Mouse (Mus musculus) neural tube, embryonic 15.5 days (tissue): ENCODE measurements around the gene S1pr1. TPM values are rescaled to one million over a fixed set of nuclear protein-coding genes. Genes with fewer than 3 reads are reported as not detected.

ENCODE experiments used
- ATAC-seq: fragments of 200-750 bp; cut with Nextera tagmentation; 2 replicates; pipeline ENCODE4 v1.8.0; 2017; ENCODE audit warnings: mild to moderate bottlenecking, moderate TSS enrichment, moderate library complexity; ENCODE audit not compliant: low FRiP score
- H3K27ac ChIP-seq: fragments of 300-500 bp; sonication (generic); replicated peaks from 2 replicates; pipeline ENCODE4 v1.5.1; 2015; ENCODE audit warnings: mild to moderate bottlenecking, inconsistent platforms
- H3K27me3 ChIP-seq: fragments of 300-500 bp; sonication (generic); replicated peaks from 2 replicates; pipeline ENCODE4 v1.6.1; 2015; ENCODE audit warnings: inconsistent platforms
- H3K36me3 ChIP-seq: fragments of 300-500 bp; sonication (generic); 2 replicates; pipeline ENCODE4 v1.6.1; 2015; ENCODE audit warnings: inconsistent platforms
- H3K4me1 ChIP-seq: fragments of 300-500 bp; sonication (generic); 2 replicates; pipeline ENCODE4 v1.6.1; 2015; ENCODE audit warnings: inconsistent platforms
- H3K4me2 ChIP-seq: fragments of 300-500 bp; sonication (generic); 2 replicates; pipeline ENCODE4 v1.6.1; 2015; ENCODE audit warnings: inconsistent platforms, mild to moderate bottlenecking, moderate library complexity
- H3K4me3 ChIP-seq: fragments of 300-500 bp; sonication (generic); replicated peaks from 2 replicates; pipeline ENCODE4 v1.5.1; 2015; ENCODE audit warnings: mild to moderate bottlenecking, inconsistent platforms
- H3K9ac ChIP-seq: fragments of 300-500 bp; sonication (generic); replicated peaks from 2 replicates; pipeline ENCODE4 v1.6.1; 2015; ENCODE audit warnings: mild to moderate bottlenecking, inconsistent platforms
- H3K9me3 ChIP-seq: fragments of 300-500 bp; sonication (generic); replicated peaks from 2 replicates; pipeline ENCODE4 v1.6.1; 2016; ENCODE audit warnings: inconsistent platforms
- WGBS: fragments of 180-500 bp; shearing (Covaris S2); methylation state at CpG from one replicate; pipeline ENCODE4 v1.1.7; 2015; ENCODE audit warnings: mixed read lengths; 5-methylcytosine and 5-hydroxymethylcytosine counted together
- polyA plus RNA-seq: library from polyadenylated mRNA; unstranded; fragments of >200 nt; fragmentation: Nextera tagmentation; extraction: Ambion mirVana; gene quantifications from 2 replicates; pipeline ENCODE4 v1.2.1, GENCODE M21; 2015

S1pr1 gene
- polyA plus RNA-seq, 1 experiment from 2014 or later, result 30.5 TPM

DNA sequence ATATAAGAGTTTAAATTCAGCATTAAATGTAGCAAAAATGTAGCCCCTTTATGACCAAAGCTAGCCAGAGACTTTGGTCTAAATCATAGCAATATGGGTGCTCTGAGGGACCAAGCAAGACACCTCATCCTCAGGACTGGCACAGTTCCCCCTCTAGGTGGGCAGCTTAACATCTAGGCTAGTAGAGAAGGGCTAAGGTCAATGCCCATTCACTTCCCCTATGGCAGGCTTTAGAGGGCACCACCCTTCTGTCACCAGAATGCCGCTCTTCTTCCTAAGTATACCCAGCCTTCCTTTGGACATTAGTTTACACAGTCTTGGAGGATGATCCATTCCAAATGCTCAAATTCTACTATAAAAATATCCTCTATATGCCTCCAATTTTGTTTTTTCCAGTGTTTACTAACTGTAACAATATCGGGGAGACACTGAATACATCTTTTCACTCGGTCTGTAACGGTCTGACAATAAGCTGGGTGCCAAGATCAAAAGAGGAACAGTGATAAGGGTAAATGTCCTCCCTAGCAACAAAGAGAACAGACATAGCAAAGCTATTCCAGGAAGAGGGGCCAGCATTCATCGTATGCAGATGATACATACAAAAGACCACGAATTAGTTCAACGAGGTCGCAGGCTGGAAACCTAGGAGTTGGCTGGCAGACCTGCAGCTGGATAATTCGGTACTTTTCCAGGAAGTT lies 41.8 kb downstream of the S1pr1 start:
- H3K4me2 ChIP-seq, result 0 out of 2 replicates have a peak overlapping the region, but pooled peaks have one; percentile 0
- H3K27ac ChIP-seq, result no peak overlapping the region
- 59% methylated on average over 9 of the region's 9 CpGs for WGBS
- no peak overlapping the region for H3K9ac ChIP-seq
- H3K36me3 ChIP-seq, result no peaks in the 10 kb centered on the region
- no peaks in the 10 kb centered on the region for H3K9me3 ChIP-seq
- H3K27me3 ChIP-seq, result no peaks in the 10 kb centered on the region
- H3K4me3 ChIP-seq, result no peak overlapping the region
- no peak for ATAC-seq
- no peaks in the 10 kb centered on the region for H3K4me1 ChIP-seq

DNA sequence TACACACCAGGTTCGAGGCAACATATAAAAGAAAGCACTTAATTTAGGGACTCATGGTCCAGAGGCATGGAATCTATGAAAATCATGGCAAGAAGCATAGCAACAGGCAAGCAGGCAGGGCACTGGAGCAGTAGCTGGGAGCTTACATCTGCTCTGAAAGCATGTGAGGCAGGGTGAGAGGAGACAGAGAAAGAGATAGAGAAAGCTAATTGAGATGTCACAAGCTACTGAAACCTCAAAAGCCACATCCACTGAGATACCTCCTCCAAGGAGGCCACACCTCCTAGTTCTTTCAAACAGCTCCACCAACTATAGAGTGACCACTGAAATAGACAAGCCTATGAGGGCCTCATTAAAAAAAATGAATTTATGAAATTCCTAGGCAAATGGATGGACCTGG lies 45.6 kb downstream of the S1pr1 start:
- H3K27me3 ChIP-seq, result no peaks in the 10 kb centered on the region
- H3K9me3 ChIP-seq, result no peaks in the 10 kb centered on the region
- H3K36me3 ChIP-seq, result no peaks in the 10 kb centered on the region
- 93% methylated on average over 1 of the region's 1 CpGs for WGBS
- no peak overlapping the region for H3K27ac ChIP-seq
- no peak overlapping the region for H3K4me3 ChIP-seq
- no peak overlapping the region for H3K9ac ChIP-seq
- H3K4me1 ChIP-seq, result peaks cover 3% of the 10 kb centered on the region; the same call in 1 of the 2 replicates
- no peak overlapping the region for H3K4me2 ChIP-seq
- ATAC-seq, result no peak

DNA sequence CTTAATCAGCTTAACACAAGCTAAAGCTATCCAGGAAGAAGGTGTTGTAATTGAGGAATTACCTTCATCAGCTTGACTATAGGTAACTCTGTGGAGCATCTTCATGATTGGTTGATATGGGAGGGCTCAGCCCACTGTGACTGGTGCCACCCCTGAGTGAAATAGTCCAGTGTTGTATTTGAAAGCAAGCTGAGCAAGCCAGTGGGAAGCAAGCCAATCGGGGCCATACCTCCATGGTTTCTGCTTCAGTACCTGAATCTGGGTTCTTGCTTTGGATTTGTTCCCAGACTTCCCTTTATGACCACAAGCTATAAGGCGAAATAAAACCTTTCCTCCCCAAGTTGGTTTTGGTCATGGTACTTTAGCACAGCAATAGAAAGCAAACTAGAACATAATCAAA lies 47.7 kb downstream of the S1pr1 start:
- Histone ChIP-seq H3K4me1 (peaks cover 3% of the 10 kb centered on the region; the same call in 1 of the 2 replicates), H3K4me2 (no peak overlapping the region), H3K36me3 (no peaks in the 10 kb centered on the region), H3K9ac (no peak overlapping the region), H3K4me3 (no peak overlapping the region), H3K9me3 (no peaks in the 10 kb centered on the region), H3K27me3 (no peaks in the 10 kb centered on the region), H3K27ac (no peak overlapping the region)
- WGBS, result 75% methylated on average over 2 of the region's 2 CpGs
- ATAC-seq, result no peak

DNA sequence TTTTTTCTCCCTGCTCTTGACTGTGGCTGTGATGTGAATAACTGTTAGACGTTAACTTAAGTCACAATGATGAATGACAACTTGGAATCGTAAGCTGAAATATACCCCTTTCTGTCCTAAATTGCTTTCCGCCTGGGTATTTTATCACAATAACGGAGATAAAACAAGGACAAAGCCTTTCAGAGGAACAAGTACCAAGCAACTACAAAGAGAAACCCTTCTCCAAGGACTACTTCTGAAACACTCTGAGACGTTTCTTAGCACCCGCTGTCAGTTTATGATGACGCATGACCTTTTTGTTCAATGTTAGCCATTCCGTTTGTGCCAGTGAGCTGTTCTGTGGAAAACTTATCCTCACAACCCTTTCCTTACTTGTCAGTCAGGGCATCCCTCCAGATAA lies 48.3 kb downstream of the S1pr1 start:
- peaks cover 3% of the 10 kb centered on the region; the same call in 1 of the 2 replicates for H3K4me1 ChIP-seq
- H3K9ac ChIP-seq, result no peak overlapping the region
- no peaks in the 10 kb centered on the region for H3K27me3 ChIP-seq
- H3K4me2 ChIP-seq, result no peak overlapping the region
- ATAC-seq, result no peak
- H3K36me3 ChIP-seq, result no peaks in the 10 kb centered on the region
- no peak overlapping the region for H3K27ac ChIP-seq
- no peaks in the 10 kb centered on the region for H3K9me3 ChIP-seq
- no peak overlapping the region for H3K4me3 ChIP-seq
- 32% methylated on average over 8 of the region's 8 CpGs for WGBS

DNA sequence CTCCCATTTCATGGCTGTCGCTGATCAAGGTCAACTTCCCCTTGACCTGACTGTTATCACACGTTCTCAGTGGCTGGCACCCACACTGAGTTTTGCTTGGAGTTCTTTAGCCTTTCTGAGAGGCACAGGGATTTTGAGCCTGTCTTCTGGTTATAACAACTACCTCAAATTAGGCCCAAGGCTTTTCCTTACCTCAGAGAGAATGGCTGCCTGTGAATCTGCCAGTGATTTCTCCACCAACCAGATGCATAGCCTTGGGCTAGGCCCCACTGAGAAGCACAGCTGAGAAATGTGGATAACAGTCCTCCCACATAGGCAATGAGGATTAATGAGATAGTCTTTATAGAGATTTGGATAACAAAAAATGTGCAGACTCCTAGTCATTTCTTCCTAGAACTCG lies 50.4 kb downstream of the S1pr1 start:
- Histone ChIP-seq H3K4me3 (no peak overlapping the region), H3K27me3 (no peaks in the 10 kb centered on the region), H3K36me3 (no peaks in the 10 kb centered on the region), H3K27ac (no peak overlapping the region), H3K9me3 (no peaks in the 10 kb centered on the region), H3K4me1 (peaks cover 5% of the 10 kb centered on the region), H3K9ac (no peak overlapping the region), H3K4me2 (no peak overlapping the region)
- WGBS, result 36% methylated on average over 3 of the region's 3 CpGs
- ATAC-seq, result no peak

DNA sequence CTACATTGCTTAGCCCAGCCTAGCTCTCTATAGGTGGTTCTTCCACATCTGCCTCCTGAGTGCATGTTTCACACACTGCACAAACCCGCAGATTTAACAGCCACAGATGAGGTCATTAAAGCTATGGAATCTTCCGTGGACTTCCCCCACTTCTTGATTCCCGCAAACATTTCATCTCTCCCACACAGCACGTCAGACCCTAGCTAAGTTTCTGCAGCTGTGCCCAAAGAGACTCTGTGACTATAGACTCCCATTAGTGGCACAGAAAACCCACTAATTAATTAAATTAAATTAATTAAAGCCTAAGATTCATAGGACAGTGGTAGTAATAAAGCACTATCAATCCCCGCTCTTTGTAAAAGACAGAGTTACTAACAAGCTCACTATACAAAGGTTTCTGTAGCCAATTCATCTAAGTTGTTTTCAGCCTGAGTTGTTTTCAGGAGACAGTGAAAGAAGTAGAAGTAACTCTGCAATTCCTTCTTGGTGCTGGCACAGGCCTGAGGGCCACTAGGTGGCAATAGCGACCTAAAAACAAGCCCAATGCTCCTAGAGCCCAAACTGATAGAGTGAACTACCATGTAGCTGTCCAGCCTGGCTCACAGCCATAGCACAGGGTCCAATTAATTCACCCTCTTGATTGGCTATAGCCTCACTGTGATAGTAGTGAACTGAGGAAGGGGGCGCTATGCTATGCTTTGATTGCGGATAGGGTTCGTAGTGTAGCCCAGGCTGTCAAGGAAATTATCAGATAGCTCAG lies 54.0 kb downstream of the S1pr1 start:
- Histone ChIP-seq H3K4me1 (peaks cover 5% of the 10 kb centered on the region), H3K9me3 (no peaks in the 10 kb centered on the region), H3K36me3 (no peaks in the 10 kb centered on the region), H3K4me3 (no peak overlapping the region), H3K9ac (no peak overlapping the region), H3K4me2 (no peak overlapping the region), H3K27me3 (no peaks in the 10 kb centered on the region), H3K27ac (no peak overlapping the region)
- WGBS, result 41% methylated on average over 9 of the region's 9 CpGs
- peak; percentile 89 for ATAC-seq

Other genes with a start within 250 kb of the S1pr1 start
- 28.7 and 29.7 TPM in 2 replicates for gene Dph5, start 172.8 kb upstream of the S1pr1 start, polyA plus RNA-seq